Mouse (Mus musculus): ENCODE results near the gene Disc1. TPM values are rescaled to one million over a fixed set of nuclear protein-coding genes. Genes with fewer than 3 reads are reported as not detected.

Disc1 gene
- total RNA-seq, 2 experiments from 2014 or later = 0.82 to 0.99 TPM

- no peak for DNase-seq
- intact Hi-C loops (cut with DNase I) = loop anchor here (5.0 kb wide), 1 partner anchor 101 kb away; no protein-coding TSS in a partner anchor
These were observed 233.9 kb downstream of the Disc1 start for GRCm38 (mm10) chr8:125287841-125288341.

- intact Hi-C loops (cut with DNase I) = no loop called here
- no peak for DNase-seq
These were observed 237.5 kb downstream of the Disc1 start for GRCm38 (mm10) chr8:125291506-125291905.

- no peak for DNase-seq
- intact Hi-C loops (cut with DNase I) = no loop called here
These were observed 238.1 kb downstream of the Disc1 start for GRCm38 (mm10) chr8:125291932-125292717.

- peak; percentile 26 to 28 for DNase-seq
- intact Hi-C loops (cut with DNase I) = no loop called here
These were observed 239.1 kb downstream of the Disc1 start for GRCm38 (mm10) chr8:125292933-125293591.

GRCm38 (mm10) chr8:125299248-125299647, 245.3 kb downstream of the Disc1 start:
- DNase-seq = no peak
- intact Hi-C loops (cut with DNase I) = no loop called here

GRCm38 (mm10) chr8:125301931-125302361, 248.0 kb downstream of the Disc1 start:
- intact Hi-C loops (cut with DNase I) = no loop called here
- DNase-seq = no peak

- intact Hi-C loops (cut with DNase I) = no loop called here
- DNase-seq = no peak
These were observed 252.7 kb downstream of the Disc1 start for GRCm38 (mm10) chr8:125306665-125307064.

- intact Hi-C loops (cut with DNase I) = no loop called here
- no peak for DNase-seq
These were observed 256.0 kb downstream of the Disc1 start for GRCm38 (mm10) chr8:125309985-125310384.

Small RNA genes lying within 50 kb of the gene (microRNA-seq; reads per million reads assigned to microRNA genes)
- 0 reads per million in 2 experiments for gene Gm22197

Other genes with a start within 250 kb of the Disc1 start
- 100 to 1,000 TPM; 146 to 148 TPM for gene Gnpat, start 191.2 kb upstream of the Disc1 start, total RNA-seq (2021)
- 10 to 100 TPM; 25.5 to 27.5 TPM for gene 2810004N23Rik, start 191.1 kb upstream of the Disc1 start, total RNA-seq (2021)
- gene Exoc8, start 156.5 kb upstream of the Disc1 start, total RNA-seq (2021) = 1 to 10 TPM; 6.3 to 8.0 TPM
- gene Sprtn, start 156.3 kb upstream of the Disc1 start, total RNA-seq (2021) = 1 to 10 TPM; 5.0 to 6.9 TPM
- gene Egln1, start 104.9 kb upstream of the Disc1 start, total RNA-seq (2021) = 100 to 1,000 TPM; 140 to 151 TPM
- 10 to 100 TPM; 62.3 to 68.5 TPM for gene Tsnax, start 41.2 kb upstream of the Disc1 start, total RNA-seq (2021)